Mouse (Mus musculus): Measurements from ENCODE around the gene Zfp800.

Zfp800 gene

GRCm38 (mm10) chr6:28318820-28319573 is 78.8 kb downstream of the Zfp800 start:
- in situ Hi-C loops (cut with MboI, MseI) = no loop called here

GRCm38 (mm10) chr6:28315208-28315607 is 82.6 kb downstream of the Zfp800 start:
- in situ Hi-C loops (cut with MboI, MseI) = no loop called here

GRCm38 (mm10) chr6:28312067-28312466 is 85.7 kb downstream of the Zfp800 start:
- in situ Hi-C loops (cut with MboI, MseI) = no loop called here

- in situ Hi-C loops (cut with MboI, MseI) = no loop called here
Measured at GRCm38 (mm10) chr6:28309692-28310091, 88.1 kb downstream of the Zfp800 start.

- in situ Hi-C loops (cut with MboI, MseI) = no loop called here
Measured at GRCm38 (mm10) chr6:28308929-28309328, 88.9 kb downstream of the Zfp800 start.

- in situ Hi-C loops (cut with MboI, MseI) = no loop called here
Measured at GRCm38 (mm10) chr6:28306702-28307101, 91.1 kb downstream of the Zfp800 start.

GRCm38 (mm10) chr6:28296306-28296705 is 101.5 kb downstream of the Zfp800 start:
- in situ Hi-C loops (cut with MboI, MseI) = no loop called here

GRCm38 (mm10) chr6:28295581-28295980 is 102.2 kb downstream of the Zfp800 start:
- in situ Hi-C loops (cut with MboI, MseI) = no loop called here

GRCm38 (mm10) chr6:28292810-28293209 is 105.0 kb downstream of the Zfp800 start:
- in situ Hi-C loops (cut with MboI, MseI) = no loop called here

- in situ Hi-C loops (cut with MboI, MseI) = no loop called here
Measured at GRCm38 (mm10) chr6:28279886-28280285, 117.9 kb downstream of the Zfp800 start.

GRCm38 (mm10) chr6:28262198-28262621 is 135.6 kb downstream of the Zfp800 start:
- in situ Hi-C loops (cut with MboI, MseI) = loop anchor here (5.0 to 10.0 kb wide), 2 partner anchors 133 to 215 kb away; partner anchors contain the start of genes Snd1 and Zfp800

GRCm38 (mm10) chr6:28261307-28262197 is 136.3 kb downstream of the Zfp800 start:
- in situ Hi-C loops (cut with MboI, MseI) = loop anchor here (5.0 to 10.0 kb wide), 2 partner anchors 133 to 216 kb away; partner anchors contain the start of genes Snd1 and Zfp800

GRCm38 (mm10) chr6:28260425-28261191 is 137.2 kb downstream of the Zfp800 start:
- in situ Hi-C loops (cut with MboI, MseI) = loop anchor here (5.0 to 10.0 kb wide), 2 partner anchors 134 to 217 kb away; partner anchors contain the start of genes Snd1 and Zfp800

GRCm38 (mm10) chr6:28259750-28260149 is 138.1 kb downstream of the Zfp800 start:
- in situ Hi-C loops (cut with MboI, MseI) = loop anchor here (5.0 to 10.0 kb wide), 2 partner anchors 135 to 218 kb away; partner anchors contain the start of genes Snd1 and Zfp800

- in situ Hi-C loops (cut with MboI, MseI) = no loop called here
Measured at GRCm38 (mm10) chr6:28258440-28258839, 139.4 kb downstream of the Zfp800 start.

GRCm38 (mm10) chr6:28257772-28258171 is 140.0 kb downstream of the Zfp800 start:
- in situ Hi-C loops (cut with MboI, MseI) = no loop called here

GRCm38 (mm10) chr6:28252790-28253189 is 145.0 kb downstream of the Zfp800 start:
- in situ Hi-C loops (cut with MboI, MseI) = no loop called here

- in situ Hi-C loops (cut with MboI, MseI) = no loop called here
Measured at GRCm38 (mm10) chr6:28248211-28248610, 149.6 kb downstream of the Zfp800 start.

GRCm38 (mm10) chr6:28232618-28233361 is 165.0 kb downstream of the Zfp800 start:
- in situ Hi-C loops (cut with MboI, MseI) = no loop called here

- in situ Hi-C loops (cut with MboI, MseI) = no loop called here
Measured at GRCm38 (mm10) chr6:28228085-28228484, 169.7 kb downstream of the Zfp800 start.

GRCm38 (mm10) chr6:28221017-28221416 is 176.8 kb downstream of the Zfp800 start:
- in situ Hi-C loops (cut with MboI, MseI) = loop anchor here (25.0 kb wide), 1 partner anchor 559 kb away; no protein-coding TSS in a partner anchor
